Mouse (Mus musculus) mature B cell (primary cell): ENCODE data around the gene Olfr853.

Experiments used
- in situ Hi-C: fragments of 300-500 bp; cut with MboI; formaldehyde crosslinking; loops from 2 replicates; pipeline ENCODE4 v1.14.3; 2019

The Olfr853 gene

DNA sequence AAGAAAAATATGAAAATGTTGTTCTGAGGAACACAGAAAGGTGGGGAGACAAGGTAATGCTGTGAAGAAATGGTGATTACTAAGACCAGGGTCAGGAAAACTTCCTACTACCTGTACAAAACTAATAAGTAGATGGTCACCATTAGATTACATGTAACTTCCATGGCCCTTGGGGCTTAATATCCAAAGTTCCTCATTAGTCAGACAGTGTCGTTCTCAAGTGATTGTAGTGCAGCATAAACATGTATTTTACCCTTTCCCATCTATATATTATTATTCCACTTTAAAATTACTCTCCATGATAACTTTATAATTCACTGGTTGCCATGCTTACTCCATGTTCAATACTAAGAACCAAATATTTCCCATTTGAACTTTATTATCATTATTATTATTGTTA, at the start of gene Olfr853:
Gene Olfr853, minus strand, starts transcription at position 101 of the 400 bp plus-strand sequence.
- in situ Hi-C loops = no loop called here

DNA sequence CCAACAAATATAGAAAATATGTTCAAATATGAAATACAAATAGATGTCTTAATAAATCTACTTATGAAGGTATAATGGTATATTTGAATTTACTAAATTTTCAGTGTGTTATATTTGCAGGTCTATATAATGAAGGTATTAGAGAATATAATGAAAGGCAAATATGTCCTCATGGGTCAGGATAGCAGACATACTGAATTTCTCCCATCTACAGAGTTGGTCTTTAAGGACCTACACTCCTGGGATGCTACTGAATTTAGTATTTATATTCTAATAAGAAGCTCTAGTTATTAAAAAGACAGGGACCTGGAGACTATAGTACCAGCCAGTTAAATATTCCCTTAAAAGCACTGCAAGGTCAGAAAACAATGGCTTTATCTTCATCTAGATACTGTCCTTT, 41.4 kb upstream of the Olfr853 start, which contains the start of gene Olfr855:
Gene Olfr855, plus strand, starts transcription at position 301 of the 400 bp plus-strand sequence.
- in situ Hi-C loops = no loop called here

DNA sequence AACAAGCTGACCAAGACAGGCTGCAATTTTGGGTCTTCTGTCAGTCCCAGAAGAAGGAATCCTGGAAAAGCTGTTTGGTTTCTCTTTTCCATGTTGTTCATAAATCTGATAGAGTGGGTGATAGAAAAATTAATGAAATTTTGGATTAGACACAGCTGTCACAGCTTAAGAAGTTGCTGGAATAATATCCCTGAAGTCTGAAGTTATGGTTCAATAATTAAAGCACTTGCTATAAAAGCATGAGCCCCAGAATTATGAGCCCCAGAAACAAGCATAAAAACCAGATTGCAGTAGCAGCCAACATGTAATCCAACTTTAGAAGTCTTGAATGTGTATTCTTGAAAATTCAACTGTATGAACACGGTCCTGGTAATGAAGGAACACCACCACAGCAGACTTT, 26.4 kb upstream of the Olfr853 start, which contains the start of gene Olfr854:
Gene Olfr854, minus strand, starts transcription at position 101 of the 400 bp plus-strand sequence.
- in situ Hi-C loops = no loop called here

DNA sequence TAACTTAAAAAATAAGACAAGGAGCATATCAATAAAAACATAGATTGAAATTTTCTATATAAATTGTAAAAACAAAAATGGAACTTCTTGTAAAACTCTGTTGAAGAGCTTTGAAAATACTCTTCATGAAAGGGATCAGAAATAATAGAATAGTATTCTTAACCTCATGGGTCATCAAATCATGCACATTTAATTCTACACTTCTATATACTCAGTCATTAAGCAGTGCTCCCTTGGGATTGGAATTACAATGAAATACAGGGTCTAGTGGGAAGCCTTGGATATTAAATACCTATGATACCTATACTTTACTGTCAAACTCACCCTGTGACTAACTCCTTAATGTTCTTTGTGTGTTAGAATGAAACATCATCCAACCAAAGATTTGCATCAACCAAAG, 47.9 kb downstream of the Olfr853 start, which contains the start of gene Olfr851:
Gene Olfr851, plus strand, starts transcription at position 301 of the 400 bp plus-strand sequence.
- in situ Hi-C loops = no loop called here
